Mouse (Mus musculus): ENCODE results near the gene Drap1.

GRCm38 (mm10) chr19:5429806-5430205 lies 5.0 kb upstream of the Drap1 start:
- TF ChIP-seq CTCF (IDR thresholded peaks at IDR 0.05; ENCODE audit: low read depth): no peak
- TF ChIP-seq EP300 (IDR thresholded peaks at IDR 0.05; ENCODE audit: low read depth): no peak
